Mouse (Mus musculus) hindbrain, embryonic 13.5 days (tissue): ENCODE results near the gene Zfp472. TPM values are rescaled to one million over a fixed set of nuclear protein-coding genes. Genes with fewer than 3 reads are reported as not detected.

Experiments used
- ATAC-seq: fragments of 200-750 bp; cut with Nextera tagmentation; 2 replicates; pipeline ENCODE4 v1.8.0; 2017; ENCODE audit warnings: moderate TSS enrichment; ENCODE audit not compliant: low FRiP score
- H3K27ac ChIP-seq: fragments of 300-500 bp; sonication (generic); 2 replicates; pipeline ENCODE4 v1.5.1; 2015; ENCODE audit warnings: inconsistent platforms, mild to moderate bottlenecking, moderate library complexity
- H3K27me3 ChIP-seq: fragments of 300-500 bp; sonication (generic); 2 replicates; pipeline ENCODE4 v1.6.1; 2015; ENCODE audit warnings: mild to moderate bottlenecking, inconsistent platforms
- H3K36me3 ChIP-seq: fragments of 300-500 bp; sonication (generic); 2 replicates; pipeline ENCODE4 v1.6.1; 2015; ENCODE audit warnings: mild to moderate bottlenecking, inconsistent platforms
- H3K4me1 ChIP-seq: fragments of 300-500 bp; sonication (generic); replicated peaks from 2 replicates; pipeline ENCODE4 v1.6.1; 2015; ENCODE audit warnings: inconsistent platforms
- H3K4me2 ChIP-seq: fragments of 300-500 bp; sonication (generic); 2 replicates; pipeline ENCODE4 v1.6.1; 2015; ENCODE audit warnings: inconsistent platforms, mild to moderate bottlenecking, moderate library complexity
- H3K4me3 ChIP-seq: fragments of 300-500 bp; sonication (generic); 2 replicates; pipeline ENCODE4 v1.5.1; 2015; ENCODE audit warnings: mild to moderate bottlenecking, inconsistent platforms
- H3K9ac ChIP-seq: fragments of 300-500 bp; sonication (generic); 2 replicates; pipeline ENCODE4 v1.6.1; 2015; ENCODE audit warnings: mild to moderate bottlenecking, inconsistent platforms
- H3K9me3 ChIP-seq: fragments of 300-500 bp; sonication (generic); 2 replicates; pipeline ENCODE4 v1.6.1; 2016; ENCODE audit warnings: inconsistent platforms
- whole genome bisulfite sequencing: fragments of 180-500 bp; shearing (Covaris S2); methylation state at CpG from one replicate; pipeline ENCODE4 v1.1.7; 2015; 5-methylcytosine and 5-hydroxymethylcytosine counted together
- polyA plus RNA-seq: library from polyadenylated mRNA; unstranded; fragments of >200 nt; fragmentation: Nextera tagmentation; extraction: Ambion mirVana; gene quantifications from 2 replicates; pipeline ENCODE4 v1.2.1, GENCODE M21; 2015

The Zfp472 gene
- polyA plus RNA-seq = 8.5 and 8.8 TPM in 2 replicates

- Histone ChIP-seq H3K9me3 (no peaks in the 10 kb centered on the region), H3K4me3 (peak within 1 kb of the TSS; percentile 84), H3K27ac (peak within 1 kb of the TSS; percentile 80), H3K4me2 (peak within 1 kb of the TSS; percentile 83), H3K9ac (peak within 1 kb of the TSS; percentile 80), H3K27me3 (no peaks in the 10 kb centered on the region), H3K4me1 (peaks cover 18% of the 10 kb centered on the region), H3K36me3 (no peaks in the 10 kb centered on the region)
- 0% methylated on average over 33 of the region's 33 CpGs for WGBS
- peak; percentile 100 for ATAC-seq
These were observed at the start of gene Zfp472 for GRCm38 (mm10) chr17:32965623-32966290. TSS of gene Zfp472 (plus strand) at chr17:32965814.

GRCm38 (mm10) chr17:32916075-32916474 lies 49.5 kb upstream of the Zfp472 start:
- H3K9ac ChIP-seq = no peak overlapping the region
- no peak for ATAC-seq
- H3K27me3 ChIP-seq = peaks cover 33% of the 10 kb centered on the region
- no peak overlapping the region for H3K27ac ChIP-seq
- no peak overlapping the region for H3K4me3 ChIP-seq
- H3K4me2 ChIP-seq = no peak overlapping the region
- no peaks in the 10 kb centered on the region for H3K36me3 ChIP-seq
- H3K4me1 ChIP-seq = no peaks in the 10 kb centered on the region
- peaks cover 7% of the 10 kb centered on the region for H3K9me3 ChIP-seq
- WGBS = 91% methylated on average over 1 of the region's 1 CpGs

GRCm38 (mm10) chr17:32917131-32917530 lies 48.5 kb upstream of the Zfp472 start, which contains the start of gene Cyp4f14:
TSS of gene Cyp4f14 (minus strand) at chr17:32917342.
- Histone ChIP-seq H3K4me3 (no peak within 1 kb of the TSS), H3K27me3 (peaks cover 36% of the 10 kb centered on the region), H3K9ac (no peak within 1 kb of the TSS), H3K27ac (no peak within 1 kb of the TSS), H3K4me2 (no peak within 1 kb of the TSS), H3K9me3 (peaks cover 7% of the 10 kb centered on the region), H3K36me3 (no peaks in the 10 kb centered on the region), H3K4me1 (no peaks in the 10 kb centered on the region)
- 68% methylated on average over 2 of the region's 2 CpGs for WGBS
- ATAC-seq = no peak

DNA sequence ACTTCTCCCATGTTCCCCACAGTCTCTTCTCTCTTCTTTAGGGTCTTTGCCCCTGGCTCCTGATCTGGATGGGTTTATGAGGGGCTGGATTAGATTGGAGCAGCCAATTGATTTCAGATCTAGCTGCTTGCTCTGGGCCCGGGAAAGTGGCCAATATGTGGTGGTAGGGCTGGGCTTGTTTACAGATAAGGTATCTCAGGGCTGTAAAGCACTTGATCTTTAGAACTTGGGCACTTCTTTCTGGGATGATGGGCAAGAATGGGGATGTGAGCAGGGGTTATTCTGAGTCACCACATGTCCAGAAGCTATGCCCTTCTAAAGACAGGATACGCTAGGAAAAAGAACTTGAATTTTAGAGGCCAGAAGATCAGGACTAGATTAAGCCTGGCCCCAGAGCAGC lies 46.5 kb upstream of the Zfp472 start:
- ATAC-seq = no peak
- Histone ChIP-seq H3K4me3 (no peak overlapping the region), H3K4me2 (no peak overlapping the region), H3K4me1 (no peaks in the 10 kb centered on the region), H3K9me3 (peaks cover 7% of the 10 kb centered on the region), H3K27ac (no peak overlapping the region), H3K9ac (no peak overlapping the region), H3K27me3 (peaks cover 33% of the 10 kb centered on the region), H3K36me3 (no peaks in the 10 kb centered on the region)
- WGBS = 88% methylated on average over 2 of the region's 2 CpGs

DNA sequence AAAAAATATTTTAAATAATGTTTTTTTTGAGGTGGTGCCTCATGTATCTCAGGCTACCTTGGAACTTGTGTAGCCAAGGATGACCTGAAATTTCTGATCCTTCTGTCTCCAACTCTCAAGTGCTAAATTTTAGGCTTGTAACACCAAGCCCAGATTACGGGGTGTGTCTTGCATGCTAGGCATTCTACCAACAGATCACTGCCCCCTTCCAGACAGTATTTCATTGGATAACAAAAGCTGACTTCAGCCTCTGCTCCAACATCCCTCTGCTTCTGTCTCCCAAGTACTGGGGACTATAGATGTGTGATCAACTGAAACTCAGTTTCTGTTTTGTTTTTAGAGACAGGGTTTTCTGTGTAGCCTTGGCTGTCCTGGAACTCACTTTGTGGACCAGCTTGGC lies 41.9 kb upstream of the Zfp472 start:
- H3K4me1 ChIP-seq = peaks cover 4% of the 10 kb centered on the region
- no peak for ATAC-seq
- H3K27ac ChIP-seq = no peak overlapping the region
- 94% methylated on average over 1 of the region's 1 CpGs for WGBS
- H3K4me3 ChIP-seq = no peak overlapping the region
- H3K4me2 ChIP-seq = no peak overlapping the region
- H3K9ac ChIP-seq = no peak overlapping the region
- peaks cover 7% of the 10 kb centered on the region for H3K9me3 ChIP-seq
- H3K36me3 ChIP-seq = no peaks in the 10 kb centered on the region
- peaks cover 27% of the 10 kb centered on the region for H3K27me3 ChIP-seq

GRCm38 (mm10) chr17:32924658-32925312 lies 40.8 kb upstream of the Zfp472 start:
- 15% methylated on average over 32 of the region's 32 CpGs for WGBS
- Histone ChIP-seq H3K4me1 (peaks cover 4% of the 10 kb centered on the region), H3K36me3 (no peaks in the 10 kb centered on the region), H3K4me3 (peak overlapping the region; percentile 54), H3K27ac (peak overlapping the region; percentile 80), H3K9ac (peak overlapping the region; percentile 82), H3K9me3 (peaks cover 7% of the 10 kb centered on the region), H3K27me3 (peaks cover 32% of the 10 kb centered on the region), H3K4me2 (peak overlapping the region; percentile 81)
- peak; percentile 95 for ATAC-seq

DNA sequence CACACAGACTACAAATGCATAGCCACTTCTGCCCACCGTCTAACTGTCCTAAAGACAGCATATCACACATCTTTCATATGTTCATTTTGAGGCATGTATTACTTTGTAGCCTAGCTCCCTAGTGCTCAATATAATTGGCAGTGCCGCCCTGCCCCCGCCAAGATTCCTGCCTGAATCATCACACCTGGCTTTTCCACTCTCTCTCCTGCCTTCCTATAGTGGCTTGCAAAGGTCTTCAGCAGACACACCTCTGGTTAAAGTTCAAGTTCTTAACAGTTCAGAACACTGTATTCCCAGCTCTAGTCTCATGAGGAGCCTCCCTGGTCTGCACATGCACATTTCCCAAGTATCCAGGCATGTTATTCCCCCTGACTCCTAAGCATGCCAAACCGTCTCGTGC lies 37.8 kb upstream of the Zfp472 start:
- WGBS = 80% methylated on average over 5 of the region's 5 CpGs
- Histone ChIP-seq H3K9ac (no peak overlapping the region), H3K4me3 (no peak overlapping the region), H3K4me1 (peaks cover 4% of the 10 kb centered on the region), H3K9me3 (no peaks in the 10 kb centered on the region), H3K36me3 (no peaks in the 10 kb centered on the region), H3K27ac (no peak overlapping the region), H3K4me2 (no peak overlapping the region), H3K27me3 (peaks cover 28% of the 10 kb centered on the region)
- no peak for ATAC-seq

DNA sequence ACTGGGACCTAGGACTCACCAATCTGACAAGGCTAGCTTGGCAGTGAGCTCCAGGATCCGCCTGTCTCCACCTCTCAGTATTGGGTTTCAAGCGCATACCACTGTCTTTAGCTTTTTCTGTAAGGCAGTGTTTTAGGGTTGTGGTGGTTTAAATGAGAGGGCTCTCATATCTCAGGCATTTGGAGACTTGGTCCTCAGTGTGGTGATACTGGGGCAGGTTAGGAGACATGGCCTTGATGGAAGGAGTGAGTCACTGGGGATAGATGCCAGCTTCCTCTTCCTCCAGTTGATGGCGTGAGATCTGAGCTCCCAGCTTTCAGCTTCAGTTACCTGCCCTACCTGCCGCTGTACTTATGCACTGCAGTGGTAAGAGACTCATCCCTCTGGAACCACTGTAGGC lies 25.8 kb upstream of the Zfp472 start:
- Histone ChIP-seq H3K4me2 (no peak overlapping the region), H3K27ac (no peak overlapping the region), H3K36me3 (no peaks in the 10 kb centered on the region), H3K9me3 (no peaks in the 10 kb centered on the region), H3K9ac (no peak overlapping the region), H3K4me3 (no peak overlapping the region), H3K27me3 (no peaks in the 10 kb centered on the region), H3K4me1 (no peaks in the 10 kb centered on the region)
- 86% methylated on average over 4 of the region's 4 CpGs for WGBS
- ATAC-seq = no peak

DNA sequence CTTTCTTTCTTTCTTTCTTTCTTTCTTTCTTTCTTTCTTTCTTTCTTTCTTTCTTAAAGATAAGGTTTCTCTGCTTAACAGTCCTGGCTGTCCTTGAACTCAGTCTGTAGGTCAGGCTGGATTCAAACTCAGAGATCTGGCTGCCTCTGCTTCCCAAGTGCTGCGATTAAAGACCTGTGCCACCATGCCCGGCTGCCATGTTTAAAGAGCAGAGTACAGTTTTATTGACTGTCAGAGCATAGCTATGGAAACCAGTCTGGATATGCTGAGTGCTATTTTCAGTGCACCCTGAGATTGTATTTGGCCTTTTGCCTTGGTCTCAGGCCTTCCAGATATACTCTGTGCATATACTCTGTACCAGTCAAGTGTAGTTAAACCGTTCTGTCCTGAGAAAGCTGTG lies 22.0 kb upstream of the Zfp472 start:
- Histone ChIP-seq H3K27me3 (no peaks in the 10 kb centered on the region), H3K4me1 (peaks cover 14% of the 10 kb centered on the region; the same call in 1 of the 2 replicates), H3K4me2 (no peak overlapping the region), H3K4me3 (no peak overlapping the region), H3K9me3 (no peaks in the 10 kb centered on the region), H3K9ac (no peak overlapping the region), H3K27ac (no peak overlapping the region), H3K36me3 (no peaks in the 10 kb centered on the region)
- WGBS = 89% methylated on average over 3 of the region's 3 CpGs
- ATAC-seq = no peak

DNA sequence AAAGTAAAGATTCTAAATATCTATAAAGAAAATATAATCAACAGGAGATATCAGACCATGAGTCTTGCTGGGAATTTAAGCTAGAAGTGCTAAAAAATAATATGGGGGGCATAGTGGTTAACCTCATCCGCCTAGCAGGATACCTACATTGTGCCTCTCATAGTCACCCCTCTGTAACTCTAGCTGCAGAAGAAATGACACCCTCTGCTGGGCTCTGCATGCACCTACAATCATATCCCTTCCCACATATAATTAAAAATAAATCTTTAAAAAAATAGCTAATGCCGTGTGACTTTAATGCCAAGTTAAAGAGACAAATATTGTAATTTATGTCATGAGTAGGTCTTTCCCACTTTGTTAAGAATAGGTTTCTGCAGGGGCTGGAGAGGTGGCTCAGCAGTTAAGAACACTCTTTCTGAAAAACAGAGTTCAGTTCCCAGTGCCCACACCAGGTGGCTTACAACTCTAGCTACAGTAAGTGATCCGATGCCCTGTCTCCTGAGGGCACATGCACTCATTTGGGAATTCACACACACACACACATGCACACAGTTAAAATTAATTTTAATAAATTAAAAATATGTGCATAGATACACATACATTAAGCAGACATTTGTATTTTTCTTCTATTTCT lies 21.1 kb upstream of the Zfp472 start:
- H3K4me3 ChIP-seq = no peak overlapping the region
- H3K27me3 ChIP-seq = no peaks in the 10 kb centered on the region
- peaks cover 14% of the 10 kb centered on the region; the same call in 1 of the 2 replicates for H3K4me1 ChIP-seq
- no peaks in the 10 kb centered on the region for H3K9me3 ChIP-seq
- ATAC-seq = no peak
- no peak overlapping the region for H3K4me2 ChIP-seq
- no peak overlapping the region for H3K27ac ChIP-seq
- no peaks in the 10 kb centered on the region for H3K36me3 ChIP-seq
- no peak overlapping the region for H3K9ac ChIP-seq
- 70% methylated on average over 3 of the region's 3 CpGs for WGBS

GRCm38 (mm10) chr17:32946716-32947115 lies 18.9 kb upstream of the Zfp472 start:
- no peak overlapping the region for H3K27ac ChIP-seq
- no peaks in the 10 kb centered on the region for H3K36me3 ChIP-seq
- peak overlapping the region; percentile 43 for H3K4me3 ChIP-seq
- peaks cover 14% of the 10 kb centered on the region; the same call in 1 of the 2 replicates for H3K4me1 ChIP-seq
- peak overlapping the region; percentile 61 for H3K4me2 ChIP-seq
- no peaks in the 10 kb centered on the region for H3K9me3 ChIP-seq
- WGBS = 68% methylated on average over 9 of the region's 9 CpGs
- H3K27me3 ChIP-seq = no peaks in the 10 kb centered on the region
- no peak for ATAC-seq
- H3K9ac ChIP-seq = peak overlapping the region; percentile 67

DNA sequence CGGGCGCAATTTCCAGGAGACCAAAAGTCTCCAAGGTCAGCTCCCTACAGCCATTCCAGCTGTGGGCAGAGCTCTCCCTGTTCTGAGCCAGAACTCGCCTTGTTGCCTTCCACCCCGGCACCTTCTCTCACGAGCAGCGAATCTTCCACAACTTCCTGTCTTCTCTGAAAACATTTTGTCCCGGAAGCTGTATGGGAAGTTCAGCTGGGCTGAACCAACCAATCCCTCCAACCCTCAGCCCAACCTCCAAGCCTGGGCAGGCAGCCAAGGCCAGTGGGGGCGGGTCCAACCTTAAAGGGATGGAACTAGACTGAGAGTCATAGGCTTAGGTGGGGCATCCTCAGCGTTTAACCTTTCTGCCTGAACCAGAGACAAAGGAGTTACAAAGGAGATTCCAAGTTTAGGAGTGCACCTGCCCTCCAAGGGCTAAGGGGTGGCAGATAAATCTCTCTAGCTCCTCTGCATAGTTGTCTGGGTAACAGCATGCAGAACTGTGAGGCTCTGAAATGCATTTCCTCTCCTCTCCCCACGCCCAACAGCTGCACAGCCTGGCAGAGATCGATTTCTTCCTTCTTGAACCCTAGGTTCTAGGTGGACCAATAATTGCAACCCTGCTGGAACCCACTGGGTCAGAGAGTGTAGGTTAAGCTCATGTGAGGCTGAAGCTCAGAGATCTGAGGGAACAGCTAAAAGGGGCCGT lies 18.2 kb upstream of the Zfp472 start, which contains the start of gene Cyp4f13:
Gene Cyp4f13, minus strand, starts transcription at position 188 of the 700 bp plus-strand sequence.
- Histone ChIP-seq H3K4me1 (peaks cover 14% of the 10 kb centered on the region; the same call in 1 of the 2 replicates), H3K4me2 (peak within 1 kb of the TSS; percentile 61), H3K4me3 (peak within 1 kb of the TSS; percentile 43), H3K9me3 (no peaks in the 10 kb centered on the region), H3K36me3 (no peaks in the 10 kb centered on the region), H3K27ac (peak within 1 kb of the TSS; percentile 53), H3K27me3 (no peaks in the 10 kb centered on the region), H3K9ac (peak within 1 kb of the TSS; percentile 67)
- ATAC-seq = peak; percentile 96
- 52% methylated on average over 12 of the region's 12 CpGs for WGBS
